Mouse (Mus musculus) mammary gland, adult 2 months (tissue): ENCODE results near the gene Gm17535. TPM values are rescaled to one million over a fixed set of nuclear protein-coding genes. Genes with fewer than 3 reads are reported as not detected.

ENCODE experiments used
- polyA plus RNA-seq: library from polyadenylated mRNA; depleted of rRNA; stranded (reverse); fragments of >200 nt; gene quantifications from 2 replicates; pipeline ENCODE4 v1.2.3, GENCODE M21; 2012; ENCODE audit warnings: low replicate concordance; rRNA removed

Gene Gm17535
- not detected in 2 replicates for polyA plus RNA-seq

DNA sequence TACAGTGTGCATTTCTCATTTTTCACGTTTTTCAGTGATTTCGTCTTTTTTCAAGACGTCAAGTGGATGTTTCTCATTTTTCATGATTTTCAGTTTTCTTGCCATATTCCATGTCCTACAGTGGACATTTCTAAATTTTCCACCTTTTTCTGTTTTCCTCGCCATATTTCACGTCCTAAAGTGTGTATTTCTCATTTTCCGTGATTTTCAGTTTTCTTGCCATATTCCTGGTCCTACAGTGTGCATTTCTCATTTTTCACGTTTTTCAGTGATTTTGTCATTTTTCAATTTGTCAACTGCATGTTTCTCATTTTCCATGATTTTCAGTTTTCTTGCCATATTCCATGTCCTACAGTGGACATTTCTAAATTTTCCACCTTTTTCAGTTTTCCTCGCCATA lies at the start of gene Gm17535:
Gene Gm17535, plus strand, starts transcription at position 301 of the 400 bp plus-strand sequence.

DNA sequence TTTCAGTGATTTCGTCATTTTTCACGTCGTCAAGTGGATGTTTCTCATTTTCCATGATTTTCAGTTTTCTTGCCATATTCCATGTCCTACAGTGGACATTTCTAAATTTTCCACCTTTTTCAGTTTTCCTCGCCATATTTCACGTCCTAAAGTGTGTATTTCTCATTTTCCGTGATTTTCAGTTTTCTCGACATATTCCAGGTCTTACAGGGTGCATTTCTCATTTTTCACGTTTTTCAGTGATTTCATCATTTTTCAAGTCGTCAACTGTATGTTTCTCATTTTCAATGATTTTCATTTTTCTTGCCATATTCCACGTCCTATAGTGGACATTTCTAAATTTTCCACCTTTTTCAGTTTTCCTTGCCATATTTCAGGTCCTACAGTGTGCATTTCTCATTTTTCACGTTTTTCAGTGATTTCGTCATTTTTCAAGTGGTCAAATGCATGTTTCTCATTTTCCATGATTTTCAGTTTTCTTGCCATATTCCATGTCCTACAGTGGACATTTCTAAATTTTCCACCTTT lies 33.9 kb upstream of the Gm17535 start, which contains the start of gene Gm10722:
Gene Gm10722, plus strand, starts transcription at position 478 of the 528 bp plus-strand sequence.

DNA sequence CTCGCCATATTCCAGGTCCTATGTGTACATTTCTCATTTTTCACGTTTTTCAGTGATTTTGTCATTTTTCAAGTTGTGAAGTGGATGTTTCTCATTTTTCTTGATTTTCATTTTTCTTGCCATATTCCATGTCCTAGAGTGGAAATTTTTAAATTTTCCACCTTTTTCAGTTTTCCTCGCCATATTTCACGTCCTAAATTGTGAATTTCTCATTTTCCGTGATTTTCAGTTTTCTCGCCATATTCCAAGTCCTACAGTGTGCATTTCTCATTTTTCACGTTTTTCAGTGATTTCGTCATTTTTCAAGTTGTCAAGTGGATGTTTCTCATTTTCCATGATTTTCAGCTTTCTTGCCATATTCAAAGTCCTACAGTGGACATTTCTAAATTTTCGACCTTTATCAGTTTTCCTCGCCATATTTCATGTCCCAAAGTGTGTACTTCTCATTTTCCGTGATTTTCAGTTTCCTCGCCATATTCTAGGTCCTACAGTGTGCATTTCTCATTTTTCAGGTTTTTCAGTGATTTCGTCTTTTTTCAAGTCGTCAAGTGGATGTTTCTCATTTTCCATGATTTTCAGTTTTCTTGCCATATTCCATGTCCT lies 31.5 kb upstream of the Gm17535 start, which contains the start of gene Gm11168:
Gene Gm11168, plus strand, starts transcription at position 553 of the 603 bp plus-strand sequence.

DNA sequence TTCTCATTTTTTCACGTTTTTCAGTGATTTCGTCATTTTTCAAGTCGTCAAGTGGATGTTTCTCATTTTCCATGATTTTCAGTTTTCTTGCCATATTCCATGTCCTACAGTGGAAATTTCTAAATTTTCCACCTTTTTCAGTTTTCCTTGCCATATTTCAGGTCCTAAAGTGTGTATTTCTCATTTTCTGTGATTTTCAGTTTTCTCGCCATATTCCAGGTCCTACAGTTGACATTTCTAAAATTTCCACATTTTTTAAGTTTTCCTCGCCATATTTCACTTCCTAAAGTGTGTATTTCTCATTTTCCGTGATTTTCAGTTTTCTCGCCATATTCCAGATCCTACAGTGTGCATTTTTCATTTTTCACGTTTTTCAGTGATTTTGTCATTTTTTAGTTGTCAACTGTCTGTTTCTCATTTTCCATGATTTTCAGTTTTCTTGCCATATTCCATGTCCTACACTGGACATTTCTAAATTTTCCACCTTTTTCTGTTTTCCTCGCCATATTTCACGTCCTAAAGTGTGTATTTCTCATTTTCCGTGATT lies 21.6 kb upstream of the Gm17535 start, which contains the start of gene Gm10721:
Gene Gm10721, plus strand, starts transcription at position 408 of the 547 bp plus-strand sequence.

DNA sequence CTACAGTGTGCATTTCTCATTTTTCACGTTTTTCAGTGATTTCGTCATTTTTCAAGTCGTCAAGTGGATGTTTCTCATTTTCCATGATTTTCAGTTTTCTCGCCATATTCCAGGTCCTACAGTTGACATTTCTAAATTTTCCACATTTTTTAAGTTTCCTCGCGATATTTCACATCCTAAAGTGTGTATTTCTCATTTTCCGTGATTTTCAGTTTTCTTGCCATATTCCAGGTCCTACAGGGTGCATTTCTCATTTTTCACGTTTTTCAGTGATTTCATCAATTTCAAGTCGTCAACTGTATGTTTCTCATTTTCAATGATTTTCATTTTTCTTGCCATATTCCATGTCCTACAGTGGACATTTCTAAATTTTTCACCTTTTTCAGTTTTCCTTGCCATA lies 19.0 kb upstream of the Gm17535 start, which contains the start of gene Gm10720:
Gene Gm10720, plus strand, starts transcription at position 301 of the 400 bp plus-strand sequence.

GRCm38 (mm10) chr9:3017108-3017507 lies 17.3 kb upstream of the Gm17535 start, which contains the start of gene Gm10719:
TSS of gene Gm10719 (plus strand) at chr9:3017408.

GRCm38 (mm10) chr9:3023312-3023984 lies 11.0 kb upstream of the Gm17535 start, which contains the start of gene Gm10718:
TSS of gene Gm10718 (plus strand) at chr9:3023547.

GRCm38 (mm10) chr9:3024912-3025467 lies 9.4 kb upstream of the Gm17535 start, which contains the start of gene Gm10717:
TSS of gene Gm10717 (plus strand) at chr9:3025417.

GRCm38 (mm10) chr9:3036577-3036976 lies 2.2 kb downstream of the Gm17535 start, which contains the start of gene Gm10715:
TSS of gene Gm10715 (plus strand) at chr9:3036877.

Other genes with a start within 250 kb of the Gm17535 start
- not detected in 2 replicates for gene Gm10722, start 33.7 kb upstream of the Gm17535 start, polyA plus RNA-seq
- gene Gm11168, start 31.3 kb upstream of the Gm17535 start, polyA plus RNA-seq = not detected in 2 replicates
- not detected in 2 replicates for gene Gm10721, start 21.5 kb upstream of the Gm17535 start, polyA plus RNA-seq
- not detected in 2 replicates for gene Gm10720, start 18.9 kb upstream of the Gm17535 start, polyA plus RNA-seq
- not detected in 2 replicates for gene Gm10719, start 17.2 kb upstream of the Gm17535 start, polyA plus RNA-seq
- gene Gm10718, start 11.1 kb upstream of the Gm17535 start, polyA plus RNA-seq = not detected in 2 replicates
- gene Gm10717, start 9.2 kb upstream of the Gm17535 start, polyA plus RNA-seq = not detected in 2 replicates
- not detected in 2 replicates for gene Gm10715, start 2.3 kb downstream of the Gm17535 start, polyA plus RNA-seq